Mouse (Mus musculus): ENCODE results near the gene Apba1. TPM values are rescaled to one million over a fixed set of nuclear protein-coding genes. Genes with fewer than 3 reads are reported as not detected.

Apba1 gene
- total and polyA plus RNA-seq, 2 experiments from 2014 or later: 0.36 to 2.4 TPM

DNA sequence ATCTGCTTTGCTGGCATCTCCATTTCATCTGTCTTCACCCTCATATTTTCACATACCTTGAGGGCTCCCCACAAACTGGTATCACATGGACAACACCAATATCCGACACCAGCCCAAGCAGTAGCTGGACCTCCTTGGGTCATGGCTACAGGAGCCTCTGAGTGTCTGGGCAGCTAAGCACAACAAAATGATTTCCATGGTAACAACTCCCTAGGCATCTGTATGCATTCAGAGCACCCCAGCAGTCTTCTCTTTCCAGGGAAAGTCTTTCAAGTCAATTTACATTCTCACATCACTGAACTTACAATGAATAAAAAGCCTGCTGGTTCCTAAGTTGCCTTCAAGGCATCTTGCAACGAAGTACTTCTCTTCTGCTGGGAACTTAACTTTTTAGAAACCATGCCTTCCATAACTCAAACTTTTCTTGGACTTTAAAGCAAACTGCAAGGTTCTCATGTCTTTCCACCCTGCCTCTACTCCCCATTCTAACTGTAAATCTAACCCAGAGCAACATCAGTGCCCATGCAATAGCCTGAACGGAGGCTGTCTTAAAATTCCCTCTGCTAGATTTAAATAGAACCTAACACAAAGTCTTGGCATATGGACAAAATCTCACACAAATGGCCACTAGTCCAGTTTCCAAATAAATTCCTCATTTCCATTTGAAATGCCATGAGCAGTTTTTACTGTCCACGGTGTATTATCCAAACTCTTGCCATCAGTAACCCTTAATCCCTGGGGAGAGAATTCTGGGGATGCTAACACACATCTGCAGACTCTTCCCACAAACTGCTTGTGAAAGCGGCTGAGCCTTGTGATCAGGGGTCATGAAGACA, 160.9 kb downstream of the Apba1 start:
- Histone ChIP-seq H3K4me3 (ENCODE audit: low read depth, low read length) (no peak overlapping the region), H3K9ac (replicated peaks; ENCODE audit: low read depth, low read length) (no peak overlapping the region), H3K9me3 (replicated peaks; ENCODE audit: control insufficient read depth, low read length) (no peaks in the 10 kb centered on the region), H3K27me3 (ENCODE audit: control insufficient read depth, insufficient read depth, low read length) (no peaks in the 10 kb centered on the region), H3K36me3 (replicated peaks; ENCODE audit: control insufficient read depth, insufficient read depth, low read length) (no peaks in the 10 kb centered on the region), H3K27ac (ENCODE audit: low read depth) (no peak overlapping the region), H3K4me1 (ENCODE audit: control insufficient read depth, insufficient read depth) (no peaks in the 10 kb centered on the region), H3K4me2 (ENCODE audit: low read depth, low read length) (no peak overlapping the region)
- DNase-seq (ENCODE audit: low spot score) (no peak), ATAC-seq (ENCODE audit: insufficient read depth, low read depth) (no peak)
- WGBS: 76% methylated on average over 5 of the region's 5 CpGs
- TF ChIP-seq EP300 (IDR thresholded peaks at IDR 0.05; ENCODE audit: low read depth) (no peak), CTCF (IDR thresholded peaks at IDR 0.05; ENCODE audit: low read depth) (no peak)

- H3K4me2 ChIP-seq (ENCODE audit: low read depth, low read length): no peak overlapping the region
- no peak overlapping the region for H3K27ac ChIP-seq (ENCODE audit: low read depth)
- WGBS: 69% methylated on average over 8 of the region's 8 CpGs
- ATAC-seq (ENCODE audit: insufficient read depth, low read depth) (no peak), DNase-seq (ENCODE audit: low spot score) (no peak)
- H3K4me1 ChIP-seq (ENCODE audit: control insufficient read depth, insufficient read depth): no peaks in the 10 kb centered on the region
- H3K9ac ChIP-seq (replicated peaks; ENCODE audit: low read depth, low read length): no peak overlapping the region
- H3K36me3 ChIP-seq (replicated peaks; ENCODE audit: control insufficient read depth, insufficient read depth, low read length): no peaks in the 10 kb centered on the region
- H3K9me3 ChIP-seq (replicated peaks; ENCODE audit: control insufficient read depth, low read length): no peaks in the 10 kb centered on the region
- TF ChIP-seq EP300 (IDR thresholded peaks at IDR 0.05; ENCODE audit: low read depth): no peak
- no peak for TF ChIP-seq CTCF (IDR thresholded peaks at IDR 0.05; ENCODE audit: low read depth)
- H3K4me3 ChIP-seq (ENCODE audit: low read depth, low read length): no peak overlapping the region
- H3K27me3 ChIP-seq (ENCODE audit: control insufficient read depth, insufficient read depth, low read length): no peaks in the 10 kb centered on the region
Observed at GRCm38 (mm10) chr19:23920220-23920544, 161.5 kb downstream of the Apba1 start.

DNA sequence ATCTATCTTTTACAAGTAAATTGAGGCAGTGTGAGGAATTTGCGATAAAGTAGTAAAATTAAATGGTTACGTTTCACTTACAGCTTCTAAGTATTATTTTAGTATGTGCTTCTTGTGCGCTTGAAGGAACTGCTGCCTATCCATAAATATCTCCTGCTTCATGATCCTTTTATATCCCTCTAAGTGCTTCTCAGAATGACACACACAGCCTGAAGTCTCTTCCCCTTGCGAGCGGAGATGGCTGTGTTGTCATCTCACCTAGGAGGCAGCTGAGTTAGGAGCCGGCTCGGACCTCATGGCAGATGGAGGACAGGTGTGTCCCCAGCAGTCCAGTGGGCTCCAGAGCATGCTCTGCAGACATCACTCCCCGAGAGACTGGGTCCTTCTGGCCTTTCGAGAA, 163.9 kb downstream of the Apba1 start:
- Histone ChIP-seq H3K4me1 (ENCODE audit: control insufficient read depth, insufficient read depth) (no peaks in the 10 kb centered on the region), H3K4me2 (ENCODE audit: low read depth, low read length) (no peak overlapping the region), H3K4me3 (ENCODE audit: low read depth, low read length) (no peak overlapping the region), H3K9me3 (replicated peaks; ENCODE audit: control insufficient read depth, low read length) (no peaks in the 10 kb centered on the region), H3K27ac (ENCODE audit: low read depth) (no peak overlapping the region), H3K9ac (replicated peaks; ENCODE audit: low read depth, low read length) (no peak overlapping the region), H3K27me3 (ENCODE audit: control insufficient read depth, insufficient read depth, low read length) (no peaks in the 10 kb centered on the region), H3K36me3 (replicated peaks; ENCODE audit: control insufficient read depth, insufficient read depth, low read length) (no peaks in the 10 kb centered on the region)
- 73% methylated on average over 9 of the region's 9 CpGs for WGBS
- ATAC-seq (ENCODE audit: insufficient read depth, low read depth) (no peak), DNase-seq (ENCODE audit: low spot score) (no peak)
- no peak for TF ChIP-seq CTCF (IDR thresholded peaks at IDR 0.05; ENCODE audit: low read depth)
- TF ChIP-seq EP300 (IDR thresholded peaks at IDR 0.05; ENCODE audit: low read depth): no peak

DNA sequence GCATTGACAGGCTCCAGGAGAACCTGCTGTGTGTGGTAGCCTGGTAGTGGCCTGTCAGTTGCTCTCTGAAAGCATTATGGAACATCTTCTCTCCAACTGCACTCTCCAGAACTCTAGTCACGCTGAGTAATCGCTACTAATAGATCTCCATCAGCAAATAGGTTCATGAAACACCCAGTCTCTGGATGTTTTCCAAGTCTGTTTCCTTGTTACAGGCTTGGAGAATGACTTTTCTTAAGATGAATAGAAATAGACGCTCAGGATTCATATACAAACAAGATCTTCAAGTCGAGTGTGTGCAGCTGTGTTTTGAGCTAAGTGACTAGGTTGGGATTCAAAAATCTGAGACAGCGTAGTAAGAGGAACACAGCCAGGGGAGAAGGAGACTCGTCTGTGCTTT, 165.4 kb downstream of the Apba1 start:
- 71% methylated on average over 6 of the region's 6 CpGs for WGBS

GRCm38 (mm10) chr19:23924791-23925190, 166.1 kb downstream of the Apba1 start:
- Histone ChIP-seq H3K27me3 (ENCODE audit: control insufficient read depth, insufficient read depth, low read length) (no peaks in the 10 kb centered on the region), H3K9me3 (replicated peaks; ENCODE audit: control insufficient read depth, low read length) (no peaks in the 10 kb centered on the region), H3K27ac (ENCODE audit: low read depth) (no peak overlapping the region), H3K4me3 (ENCODE audit: low read depth, low read length) (no peak overlapping the region), H3K4me2 (ENCODE audit: low read depth, low read length) (no peak overlapping the region), H3K36me3 (replicated peaks; ENCODE audit: control insufficient read depth, insufficient read depth, low read length) (no peaks in the 10 kb centered on the region), H3K4me1 (ENCODE audit: control insufficient read depth, insufficient read depth) (no peaks in the 10 kb centered on the region), H3K9ac (replicated peaks; ENCODE audit: low read depth, low read length) (no peak overlapping the region)
- TF ChIP-seq CTCF (IDR thresholded peaks at IDR 0.05; ENCODE audit: low read depth) (no peak), EP300 (IDR thresholded peaks at IDR 0.05; ENCODE audit: low read depth) (no peak)
- WGBS: 76% methylated on average over 9 of the region's 9 CpGs
- ATAC-seq (ENCODE audit: insufficient read depth, low read depth) (no peak), DNase-seq (ENCODE audit: low spot score) (no peak)

More for the DNA sequence above, 165.4 kb downstream of the Apba1 start:
- Histone ChIP-seq H3K4me1 (ENCODE audit: control insufficient read depth, insufficient read depth) (no peaks in the 10 kb centered on the region), H3K36me3 (replicated peaks; ENCODE audit: control insufficient read depth, insufficient read depth, low read length) (no peaks in the 10 kb centered on the region), H3K27me3 (ENCODE audit: control insufficient read depth, insufficient read depth, low read length) (no peaks in the 10 kb centered on the region), H3K9ac (replicated peaks; ENCODE audit: low read depth, low read length) (no peak overlapping the region), H3K4me3 (ENCODE audit: low read depth, low read length) (no peak overlapping the region), H3K27ac (ENCODE audit: low read depth) (no peak overlapping the region), H3K9me3 (replicated peaks; ENCODE audit: control insufficient read depth, low read length) (no peaks in the 10 kb centered on the region), H3K4me2 (ENCODE audit: low read depth, low read length) (no peak overlapping the region)
- DNase-seq (ENCODE audit: low spot score) (no peak), ATAC-seq (ENCODE audit: insufficient read depth, low read depth) (no peak)
- TF ChIP-seq EP300 (IDR thresholded peaks at IDR 0.05; ENCODE audit: low read depth): no peak
- TF ChIP-seq CTCF (IDR thresholded peaks at IDR 0.05; ENCODE audit: low read depth): no peak

DNA sequence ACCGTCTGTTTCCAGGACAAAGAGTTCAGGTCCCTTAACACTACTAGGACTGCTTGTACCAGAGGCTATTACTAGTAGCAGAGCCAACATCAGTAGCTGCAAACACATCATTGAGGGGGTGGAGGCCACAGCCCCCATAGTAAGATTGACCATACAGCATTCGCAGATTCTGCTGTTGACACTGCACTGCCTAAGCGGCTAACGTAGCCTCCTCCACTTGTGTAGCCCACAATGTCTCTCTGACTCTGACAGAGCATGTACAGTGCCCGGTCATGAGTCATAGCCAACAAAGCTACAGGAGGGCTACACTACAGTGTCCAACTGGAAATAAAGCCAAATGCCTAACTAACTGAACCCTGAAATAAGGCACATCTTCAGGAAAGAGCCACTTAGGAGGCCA, 166.9 kb downstream of the Apba1 start:
- Histone ChIP-seq H3K36me3 (replicated peaks; ENCODE audit: control insufficient read depth, insufficient read depth, low read length) (no peaks in the 10 kb centered on the region), H3K27ac (ENCODE audit: low read depth) (no peak overlapping the region), H3K27me3 (ENCODE audit: control insufficient read depth, insufficient read depth, low read length) (no peaks in the 10 kb centered on the region), H3K4me3 (ENCODE audit: low read depth, low read length) (no peak overlapping the region), H3K4me2 (ENCODE audit: low read depth, low read length) (no peak overlapping the region), H3K9ac (replicated peaks; ENCODE audit: low read depth, low read length) (no peak overlapping the region), H3K4me1 (ENCODE audit: control insufficient read depth, insufficient read depth) (no peaks in the 10 kb centered on the region), H3K9me3 (replicated peaks; ENCODE audit: control insufficient read depth, low read length) (no peaks in the 10 kb centered on the region)
- no peak for ATAC-seq (ENCODE audit: insufficient read depth, low read depth)
- no peak for DNase-seq (ENCODE audit: low spot score)
- 80% methylated on average over 5 of the region's 5 CpGs for WGBS
- TF ChIP-seq EP300 (IDR thresholded peaks at IDR 0.05; ENCODE audit: low read depth) (no peak), CTCF (IDR thresholded peaks at IDR 0.05; ENCODE audit: low read depth) (no peak)
